Mouse (Mus musculus) thymus, postnatal 14 days (tissue): ENCODE measurements around the gene Pitpnm2.

ENCODE experiments used
- DNase-seq: peaks from one replicate; pipeline ENCODE4 v3.0.0; 2021

Pitpnm2 gene

DNA sequence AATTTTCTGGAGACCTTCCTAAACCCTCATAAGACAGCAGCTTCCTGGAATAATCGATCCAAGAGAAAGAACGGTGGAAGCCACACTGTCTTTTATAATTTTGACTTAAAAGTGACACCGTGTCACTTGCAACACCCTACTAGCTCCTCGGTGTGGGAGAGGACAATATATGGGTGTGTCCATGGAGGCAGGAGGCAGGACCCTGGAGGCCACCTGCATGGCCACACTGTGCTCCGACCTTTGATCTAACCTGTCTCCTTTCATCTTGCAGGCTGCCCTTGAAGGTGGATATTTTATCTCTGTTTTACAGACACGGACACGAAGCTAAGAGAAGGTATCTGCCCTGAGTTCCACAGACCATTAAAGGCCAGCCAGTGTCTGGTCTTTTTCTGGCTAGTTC lies 51.1 kb downstream of the Pitpnm2 start:
- no peak for DNase-seq

GRCm38 (mm10) chr5:124196082-124196481 lies 53.5 kb downstream of the Pitpnm2 start:
- DNase-seq = no peak

GRCm38 (mm10) chr5:124194386-124195084 lies 55.0 kb downstream of the Pitpnm2 start:
- no peak for DNase-seq

DNA sequence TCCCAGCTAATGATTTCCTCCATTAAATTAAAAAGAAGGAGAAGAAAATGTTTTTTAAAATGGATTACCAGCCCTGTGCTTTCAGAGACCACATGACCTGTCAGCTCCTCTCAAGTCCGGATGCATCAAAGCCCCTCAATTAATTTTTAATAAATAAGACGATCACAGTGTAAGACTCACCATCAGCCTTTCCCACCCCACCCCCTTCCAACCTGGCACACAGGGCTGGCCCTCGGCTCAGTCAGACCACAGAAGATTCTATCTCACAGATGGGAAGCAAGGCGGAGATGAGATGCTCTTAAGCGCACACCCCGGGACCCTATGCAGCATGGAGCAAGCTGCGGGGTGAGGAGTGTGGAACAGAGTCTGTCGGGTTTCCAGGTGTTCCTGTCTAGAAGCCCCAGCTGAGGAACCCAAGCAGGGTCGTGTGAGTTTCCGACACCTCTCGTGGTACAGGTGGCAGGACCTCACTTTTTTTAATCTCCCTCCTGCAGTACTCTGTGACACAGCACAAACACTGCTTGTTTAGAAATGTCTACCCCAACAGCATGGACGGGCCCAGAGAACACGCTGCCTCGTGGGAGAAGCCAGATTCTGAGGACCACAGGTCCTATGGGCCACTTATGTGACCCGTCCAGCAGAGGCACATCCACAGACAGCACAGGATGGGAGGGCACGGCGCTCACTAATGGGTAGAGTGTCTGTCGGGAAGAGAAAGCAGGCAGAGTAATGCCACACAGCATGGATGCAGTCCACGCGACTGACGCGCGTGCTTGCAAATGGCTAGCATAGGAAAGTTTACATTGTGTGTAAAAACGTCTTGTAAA lies 56.1 kb downstream of the Pitpnm2 start:
- DNase-seq = peak; percentile 74

GRCm38 (mm10) chr5:124192726-124193285 lies 56.8 kb downstream of the Pitpnm2 start:
- DNase-seq = peak; percentile 77

GRCm38 (mm10) chr5:124192251-124192710 lies 57.3 kb downstream of the Pitpnm2 start:
- peak; percentile 57 for DNase-seq

DNA sequence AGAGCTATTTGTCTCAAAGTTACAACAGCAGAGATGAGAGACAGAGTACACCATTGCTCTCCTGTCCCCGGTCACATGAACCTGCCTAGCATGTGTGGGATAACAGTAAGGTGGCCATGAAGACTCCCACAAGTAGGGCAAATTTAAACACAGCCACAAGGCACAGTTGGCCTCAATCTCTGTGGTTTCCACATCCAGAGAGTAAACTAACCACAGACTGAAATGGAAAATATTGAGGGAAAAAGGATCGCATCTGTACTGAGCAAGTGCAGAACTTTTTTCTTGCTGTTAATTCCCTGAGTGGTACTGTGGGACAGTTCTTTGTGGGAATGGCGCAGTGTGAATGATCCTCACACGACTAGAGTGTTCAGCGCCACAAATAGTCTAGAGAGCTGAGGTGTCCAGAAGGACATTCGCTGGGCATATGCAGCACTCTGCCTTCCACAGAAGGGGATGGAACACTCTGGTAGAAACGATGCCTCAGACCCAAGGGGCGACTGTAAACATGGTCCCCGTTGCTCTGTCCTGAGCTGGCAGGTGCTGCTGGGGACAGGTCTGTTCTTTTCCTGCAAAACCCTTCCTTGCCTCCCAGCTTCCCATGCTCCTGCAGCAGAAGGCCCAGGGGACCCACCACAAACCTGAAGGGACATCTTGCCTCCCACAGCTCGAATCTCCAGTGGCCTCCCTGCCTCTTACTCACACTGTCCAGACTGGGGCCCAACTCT lies 59.3 kb downstream of the Pitpnm2 start:
- no peak for DNase-seq

GRCm38 (mm10) chr5:124189572-124189981 lies 60.0 kb downstream of the Pitpnm2 start:
- no peak for DNase-seq

DNA sequence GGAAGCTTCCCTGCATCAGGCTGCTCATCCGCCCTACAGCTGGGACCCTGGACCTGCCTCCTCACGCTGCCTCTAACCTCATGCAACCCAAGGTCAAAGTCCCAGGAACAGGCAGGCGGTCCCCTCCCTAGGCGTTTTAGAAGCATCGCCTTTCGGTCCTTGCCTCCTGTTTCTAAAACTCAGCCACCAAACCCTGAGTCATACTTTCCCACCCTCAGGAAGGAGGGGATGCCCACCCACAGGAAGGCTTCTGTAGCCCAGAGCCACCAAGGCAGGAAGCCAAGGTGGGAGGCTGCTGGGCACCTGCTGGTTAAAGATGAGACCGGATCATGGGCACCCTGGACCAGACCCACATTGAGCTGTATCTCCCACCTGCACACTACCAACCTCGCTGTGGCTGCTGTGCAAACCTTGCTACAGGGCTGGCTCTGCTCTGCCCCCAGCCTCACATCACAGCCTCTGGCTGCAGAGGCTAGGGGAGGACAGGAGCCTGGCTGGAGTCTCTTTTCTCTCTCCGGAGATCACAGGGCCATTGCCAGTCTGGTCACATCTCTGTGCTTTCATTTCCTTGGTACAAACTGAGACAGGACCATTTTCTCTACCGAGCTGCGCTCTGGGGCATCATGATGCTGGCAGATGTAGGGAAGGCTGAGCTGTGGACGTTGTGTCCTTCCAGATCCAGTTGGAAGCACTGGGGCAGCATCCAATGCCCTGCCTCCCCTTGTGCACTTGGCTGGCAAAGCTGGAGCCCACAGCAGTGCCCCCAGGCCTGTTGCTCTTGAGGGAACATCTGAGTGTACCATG lies 61.9 kb downstream of the Pitpnm2 start:
- peak; percentile 73 for DNase-seq

- peak; percentile 89 for DNase-seq
These were observed 62.5 kb downstream of the Pitpnm2 start for GRCm38 (mm10) chr5:124186981-124187507.

DNA sequence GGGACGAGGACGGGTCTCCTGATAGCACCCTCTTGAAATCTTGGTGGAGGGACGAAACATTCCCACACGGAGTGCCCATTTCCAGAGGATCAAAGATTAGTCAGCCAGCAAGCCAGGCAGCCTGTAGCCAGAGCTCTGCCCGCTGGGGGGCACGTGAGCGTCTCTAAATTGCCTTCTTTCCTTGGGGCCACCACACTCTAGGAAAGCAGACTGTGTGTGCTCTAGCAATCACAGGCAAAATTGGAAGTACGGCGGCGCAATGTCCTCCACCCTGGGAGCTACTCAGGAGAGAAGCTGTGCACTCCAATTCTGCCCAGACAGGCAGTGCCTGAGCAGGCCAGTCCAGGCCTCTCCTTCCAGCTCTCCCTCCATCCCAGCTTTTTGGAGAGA lies 63.1 kb downstream of the Pitpnm2 start:
- peak; percentile 52 for DNase-seq

GRCm38 (mm10) chr5:124185706-124186464 lies 63.7 kb downstream of the Pitpnm2 start:
- peak; percentile 85 for DNase-seq

GRCm38 (mm10) chr5:124184898-124185701 lies 64.5 kb downstream of the Pitpnm2 start:
- DNase-seq = peak; percentile 60

DNA sequence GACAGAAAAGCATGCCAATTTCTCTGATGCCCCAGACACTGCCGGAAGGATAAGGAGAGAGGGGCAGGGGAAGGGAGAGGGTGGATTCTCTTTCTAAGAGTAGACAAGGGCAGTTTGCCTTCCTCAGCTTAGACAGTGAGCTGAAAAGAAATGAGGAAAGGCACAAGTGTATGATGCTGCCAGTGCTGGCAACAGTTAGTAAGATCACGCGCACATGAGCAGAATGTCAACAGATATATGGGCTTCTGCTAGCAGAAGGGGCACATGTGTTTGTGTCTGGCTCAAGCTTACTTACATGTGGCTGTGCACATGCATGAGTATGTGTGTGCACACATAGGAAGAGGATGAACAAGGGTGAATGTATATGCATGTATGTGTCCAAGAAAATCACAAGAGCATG lies 65.4 kb downstream of the Pitpnm2 start:
- peak; percentile 35 for DNase-seq

DNA sequence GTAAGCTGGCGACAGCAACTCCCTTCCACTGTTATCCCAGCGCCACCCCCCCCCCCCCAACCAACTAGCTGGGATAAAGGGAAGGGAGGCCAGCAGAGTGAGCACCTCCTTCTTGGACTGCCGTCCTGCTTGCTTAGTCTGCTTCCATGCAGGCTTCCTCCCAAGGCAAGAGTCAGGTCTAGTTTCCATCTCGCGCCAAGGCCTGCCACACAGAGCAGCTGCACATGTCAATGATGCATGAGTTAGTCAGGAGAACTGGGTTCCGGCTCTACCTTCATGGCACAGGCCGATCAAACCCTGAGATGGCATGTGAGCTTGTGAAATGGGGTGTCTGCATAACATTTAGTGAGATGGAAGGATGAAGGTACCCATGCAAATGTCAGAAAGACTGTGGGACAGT lies 66.9 kb downstream of the Pitpnm2 start:
- peak; percentile 46 for DNase-seq

DNA sequence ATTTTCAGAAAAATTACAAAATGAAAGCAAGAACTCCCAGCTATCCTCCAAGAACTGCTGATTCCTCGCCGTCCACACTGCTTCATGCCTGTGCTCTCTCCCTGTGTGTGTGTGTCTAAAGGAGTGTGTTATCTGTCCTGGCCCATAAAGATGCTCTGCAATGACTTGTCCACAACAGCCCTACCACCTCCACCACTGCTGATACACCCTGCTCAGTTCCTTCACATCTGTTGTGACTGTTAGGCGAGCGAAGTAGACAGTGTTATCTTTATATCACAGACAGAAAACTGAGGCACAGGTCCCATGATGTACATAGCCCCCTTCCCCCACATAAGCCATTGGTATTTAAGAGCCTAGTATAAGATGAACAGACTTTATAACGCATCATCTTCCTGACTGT lies 67.5 kb downstream of the Pitpnm2 start:
- DNase-seq = no peak

DNA sequence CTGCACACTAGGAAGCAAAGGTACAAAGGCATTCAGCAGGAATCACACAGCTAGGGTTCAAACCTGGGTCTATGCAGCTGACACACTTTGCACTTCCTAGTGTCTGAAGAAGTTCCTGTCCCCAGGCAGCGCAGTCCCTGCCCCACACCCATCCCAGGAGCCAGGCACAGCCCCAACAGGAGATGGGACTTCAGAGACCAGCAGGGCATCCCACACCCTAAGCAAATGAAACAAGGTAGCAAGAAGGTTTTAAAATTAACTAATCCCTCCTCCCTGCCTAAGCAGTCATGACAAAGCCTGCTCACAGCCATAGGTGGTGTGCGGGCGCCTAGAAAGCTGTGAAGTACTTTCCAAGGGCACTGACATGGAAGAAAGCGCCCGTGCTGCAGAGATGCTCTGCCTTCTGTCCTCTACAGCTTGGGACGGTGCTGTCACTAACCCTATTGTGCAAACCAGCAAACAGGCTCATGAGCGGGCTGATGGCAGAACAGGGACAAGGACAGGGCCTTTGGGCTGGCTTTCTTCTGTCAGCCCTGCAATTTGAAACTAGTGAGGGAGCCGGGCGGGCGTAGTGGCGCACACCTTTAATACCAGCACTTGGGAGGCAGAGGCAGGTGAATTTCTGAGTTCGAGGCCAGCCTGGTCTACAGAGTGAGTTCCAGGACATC lies 68.9 kb downstream of the Pitpnm2 start:
- DNase-seq = no peak

GRCm38 (mm10) chr5:124179411-124179810 lies 70.1 kb downstream of the Pitpnm2 start:
- no peak for DNase-seq

- no peak for DNase-seq
These were observed 72.8 kb downstream of the Pitpnm2 start for GRCm38 (mm10) chr5:124176726-124177132.

GRCm38 (mm10) chr5:124175138-124175537 lies 74.4 kb downstream of the Pitpnm2 start:
- no peak for DNase-seq
